Mouse (Mus musculus): Measurements from ENCODE around the gene Gm6993.

GRCm38 (mm10) chr12:31232635-31233034 is 7.9 kb upstream of the Gm6993 start:
- TF ChIP-seq CTCF (IDR thresholded peaks at IDR 0.05; ENCODE audit: control insufficient read depth, insufficient read depth, low read length) (no peak), POLR2A (IDR thresholded peaks at IDR 0.05; ENCODE audit: borderline replicate concordance, control insufficient read depth, low read depth, low read length) (no peak)

All from bone marrow, adult 2 months (tissue).